Comparison of ENCODE assay signal across 15 mouse cellular contexts in genomic region chr9:86372783-86373567, GRCm38 (mm10).
A peak's percentile ranks its signal among the peaks of the same experiment; 100 is the strongest.
DNase-seq lines count a peak whose midpoint lies in the region; ATAC-seq and TF ChIP-seq lines count a peak whose summit lies in the region.
"Had no signal": no experiment of that assay in that cellular context is flagged by ENCODE, and none has a peak within 500 bp of the region (broad histone marks: within the 10 kb centered on the region; RNA-seq: fewer than 3 reads in every experiment).

No protein-coding gene starts in this region.

- H3K4me2 ChIP-seq in hindbrain, embryonic 14.5 days (replicated peaks) = no peak overlapping the region
- H3K4me2 ChIP-seq in midbrain, embryonic 13.5 days (replicated peaks) = no peak overlapping the region
- no peak overlapping the region for H3K4me2 ChIP-seq in liver, embryonic 12.5 days
- H3K4me2 ChIP-seq: embryonic facial prominence, embryonic 15.5 days had no signal

- H3K27ac ChIP-seq in hindbrain, embryonic 10.5 days = peak overlapping the region; percentile 54; the same call in 1 of the 2 replicates
- no peak overlapping the region for H3K27ac ChIP-seq in hindbrain, embryonic 14.5 days
- no peak overlapping the region for H3K27ac ChIP-seq in midbrain, embryonic 13.5 days
- no peak overlapping the region for H3K27ac ChIP-seq in liver, embryonic 12.5 days
- H3K27ac ChIP-seq: embryonic facial prominence, embryonic 15.5 days had no signal

- no peak for ATAC-seq in hindbrain, embryonic 14.5 days (ENCODE audit: low FRiP score)
- ATAC-seq in midbrain, embryonic 13.5 days = peak; percentile 71
- ATAC-seq in liver, embryonic 12.5 days = no peak
- ATAC-seq: forebrain, embryonic 14.5 days; inflammation-experienced regulatory T-cells, adult 6 months had no signal

- no peaks in the 10 kb centered on the region for H3K36me3 ChIP-seq in hindbrain, embryonic 10.5 days
- no peaks in the 10 kb centered on the region for H3K36me3 ChIP-seq in hindbrain, embryonic 14.5 days (replicated peaks; ENCODE audit: control insufficient read depth, insufficient read depth)
- no peaks in the 10 kb centered on the region for H3K36me3 ChIP-seq in midbrain, embryonic 13.5 days
- no peaks in the 10 kb centered on the region for H3K36me3 ChIP-seq in liver, embryonic 12.5 days
- H3K36me3 ChIP-seq: embryonic facial prominence, embryonic 15.5 days had no signal

- DNase-seq in hindbrain, embryonic 10.5 days (ENCODE audit: low spot score) = peak; percentile 3
- no peak for DNase-seq in hindbrain, embryonic 14.5 days (ENCODE audit: low spot score)
- peak; percentile 52 for DNase-seq in brain, embryonic 14.5 days (ENCODE audit: low read depth)
- DNase-seq in thymus, postnatal 14 days = peak; percentile 32
- no peak for DNase-seq in ovary, postnatal 14 days (ENCODE audit: low spot score)
- DNase-seq: cerebellum, adult 11 months; cerebellum, postnatal 25 days; heart, postnatal 10 days; kidney, adult 9 months; lung, postnatal 10 days had no signal

- TF ChIP-seq POLR2A in brain, embryonic 14.5 days (IDR thresholded peaks at IDR 0.05; ENCODE audit: borderline replicate concordance, extremely low read depth, insufficient read depth, insufficient read length, poor library complexity, severe bottlenecking) = no peak

- H3K4me1 ChIP-seq in hindbrain, embryonic 10.5 days (replicated peaks) = 0 out of 2 replicates have a peak, but pooled peaks cover 6% of the 10 kb centered on the region
- no peaks in the 10 kb centered on the region for H3K4me1 ChIP-seq in hindbrain, embryonic 14.5 days (replicated peaks; ENCODE audit: control insufficient read depth, insufficient read depth, low read length)
- H3K4me1 ChIP-seq in midbrain, embryonic 13.5 days (replicated peaks) = 0 out of 2 replicates have a peak, but pooled peaks cover 3% of the 10 kb centered on the region
- no peaks in the 10 kb centered on the region for H3K4me1 ChIP-seq in liver, embryonic 12.5 days
- H3K4me1 ChIP-seq: embryonic facial prominence, embryonic 15.5 days had no signal

- no peaks in the 10 kb centered on the region for H3K9me3 ChIP-seq in hindbrain, embryonic 10.5 days
- no peaks in the 10 kb centered on the region for H3K9me3 ChIP-seq in hindbrain, embryonic 14.5 days (ENCODE audit: control insufficient read depth, low read length)
- no peaks in the 10 kb centered on the region for H3K9me3 ChIP-seq in midbrain, embryonic 13.5 days
- H3K9me3 ChIP-seq in liver, embryonic 12.5 days (replicated peaks) = no peaks in the 10 kb centered on the region
- H3K9me3 ChIP-seq: embryonic facial prominence, embryonic 15.5 days had no signal

- no peak overlapping the region for H3K9ac ChIP-seq in hindbrain, embryonic 14.5 days
- H3K9ac ChIP-seq in midbrain, embryonic 13.5 days (replicated peaks) = no peak overlapping the region
- no peak overlapping the region for H3K9ac ChIP-seq in liver, embryonic 12.5 days
- H3K9ac ChIP-seq: embryonic facial prominence, embryonic 15.5 days had no signal

- H3K27me3 ChIP-seq in hindbrain, embryonic 10.5 days (ENCODE audit: insufficient read depth, poor library complexity, severe bottlenecking) = no peaks in the 10 kb centered on the region
- H3K27me3 ChIP-seq in hindbrain, embryonic 14.5 days (ENCODE audit: control insufficient read depth, insufficient read depth, low read length) = no peaks in the 10 kb centered on the region
- H3K27me3 ChIP-seq in midbrain, embryonic 13.5 days = no peaks in the 10 kb centered on the region
- no peaks in the 10 kb centered on the region for H3K27me3 ChIP-seq in liver, embryonic 12.5 days (replicated peaks)
- H3K27me3 ChIP-seq: embryonic facial prominence, embryonic 15.5 days had no signal

- WGBS in hindbrain, embryonic 10.5 days = 56% methylated on average over 12 of the region's 12 CpGs
- 46% methylated on average over 12 of the region's 12 CpGs for WGBS in hindbrain, embryonic 14.5 days
- 45% methylated on average over 12 of the region's 12 CpGs for WGBS in midbrain, embryonic 13.5 days
- 54% methylated on average over 12 of the region's 12 CpGs for WGBS in liver, embryonic 12.5 days (ENCODE audit: insufficient replicate concordance)

- H3K4me3 ChIP-seq in hindbrain, embryonic 10.5 days = no peak overlapping the region
- no peak overlapping the region for H3K4me3 ChIP-seq in hindbrain, embryonic 14.5 days (replicated peaks; ENCODE audit: low read length)
- H3K4me3 ChIP-seq in midbrain, embryonic 13.5 days (replicated peaks) = no peak overlapping the region
- no peak overlapping the region for H3K4me3 ChIP-seq in liver, embryonic 12.5 days
- H3K4me3 ChIP-seq: embryonic facial prominence, embryonic 15.5 days had no signal

- no peak for TF ChIP-seq CTCF in brain, embryonic 14.5 days (IDR thresholded peaks at IDR 0.05; ENCODE audit: borderline replicate concordance, extremely low read depth, insufficient read depth, insufficient read length)

Comparison
In these comparisons a context has a peak if more than half of its experiments do, and no peak if none do; other contexts are left out.
1. DNase-seq: peak in hindbrain, embryonic 10.5 days (single experiment), brain, embryonic 14.5 days (single experiment) and thymus, postnatal 14 days (single experiment); none in hindbrain, embryonic 14.5 days (single experiment) and ovary, postnatal 14 days (single experiment).